Mouse (Mus musculus) right cerebral cortex, adult 2 months (tissue): Measurements from ENCODE around the gene Gpa33.

Experiments used
- DNase-seq, 2 experiments: peaks; one replicate each; pipeline ENCODE4 v3.0.0; 2021 to 2022; ENCODE audit warnings: low spot score in 2 of 2

The Gpa33 gene

GRCm38 (mm10) chr1:166160569-166161445 is 30.8 kb downstream of the Gpa33 start:
- DNase-seq, result peak; percentile 78 to 83

- DNase-seq, result no peak
Observed at GRCm38 (mm10) chr1:166164580-166164979, 34.5 kb downstream of the Gpa33 start.

GRCm38 (mm10) chr1:166165159-166165558 is 35.1 kb downstream of the Gpa33 start:
- DNase-seq, result no peak

GRCm38 (mm10) chr1:166167405-166167804 is 37.4 kb downstream of the Gpa33 start:
- no peak for DNase-seq

- no peak for DNase-seq
Observed at GRCm38 (mm10) chr1:166168017-166168416, 38.0 kb downstream of the Gpa33 start.

- no peak for DNase-seq
Observed at GRCm38 (mm10) chr1:166169713-166170112, 39.7 kb downstream of the Gpa33 start.

GRCm38 (mm10) chr1:166170852-166171251 is 40.8 kb downstream of the Gpa33 start:
- DNase-seq, result no peak

- no peak for DNase-seq
Observed at GRCm38 (mm10) chr1:166172992-166173391, 43.0 kb downstream of the Gpa33 start.

GRCm38 (mm10) chr1:166173621-166174020 is 43.6 kb downstream of the Gpa33 start:
- DNase-seq, result no peak

GRCm38 (mm10) chr1:166181510-166181909 is 51.5 kb downstream of the Gpa33 start:
- DNase-seq, result no peak

- DNase-seq, result peak; percentile 24 to 41
Observed at GRCm38 (mm10) chr1:166182952-166183627, 53.1 kb downstream of the Gpa33 start.

GRCm38 (mm10) chr1:166184391-166185229 is 54.6 kb downstream of the Gpa33 start:
- peak; percentile 28 to 47 for DNase-seq

- DNase-seq, result no peak
Observed at GRCm38 (mm10) chr1:166185357-166185756, 55.3 kb downstream of the Gpa33 start.

- DNase-seq, result no peak
Observed at GRCm38 (mm10) chr1:166189821-166190220, 59.8 kb downstream of the Gpa33 start.

- no peak for DNase-seq
Observed at GRCm38 (mm10) chr1:166204171-166204570, 74.1 kb downstream of the Gpa33 start.

- no peak for DNase-seq
Observed at GRCm38 (mm10) chr1:166205159-166205558, 75.1 kb downstream of the Gpa33 start.

GRCm38 (mm10) chr1:166209371-166209770 is 79.3 kb downstream of the Gpa33 start:
- peak; percentile 20 to 29 for DNase-seq

GRCm38 (mm10) chr1:166214181-166214580 is 84.1 kb downstream of the Gpa33 start:
- DNase-seq, result peak in 1 of 2 experiments; percentile 8
